Mouse (Mus musculus) heart, postnatal 25 days (tissue): ENCODE results near the gene Fam221b. TPM values are rescaled to one million over a fixed set of nuclear protein-coding genes. Genes with fewer than 3 reads are reported as not detected.

ENCODE experiments used
- DNase-seq: peaks from one replicate; pipeline ENCODE4 v3.0.0; 2022; ENCODE audit warnings: low spot score
- intact Hi-C: fragments of 180-260 bp; cut with DNase I; formaldehyde crosslinking; loops from one replicate; pipeline ENCODE4 v1.15.1; 2025
- total RNA-seq, 2 experiments: library from RNA; stranded (reverse); gene quantifications; 2 replicates each; pipeline ENCODE4 v1.2.3; 2021

Fam221b gene
- total RNA-seq = under 1 TPM; 0.20 to 0.26 TPM

- intact Hi-C loops = no loop called here
Observed at GRCm38 (mm10) chr4:43668782-43669427, at the start of gene Fam221b, which contains the start of gene Tmem8b. TSS of gene Fam221b (minus strand) at chr4:43669145. TSS of gene Tmem8b (plus strand) at chr4:43668971.

GRCm38 (mm10) chr4:43713652-43714219, 44.8 kb upstream of the Fam221b start:
- intact Hi-C loops = loop anchor here (5.0 kb wide), 2 partner anchors 181 to 276 kb away; no protein-coding TSS in a partner anchor
- no peak for DNase-seq

More at GRCm38 (mm10) chr4:43668782-43669427, at the start of gene Fam221b, which contains the start of gene Tmem8b:
- peak; percentile 84 for DNase-seq

- DNase-seq = peak; percentile 33
- intact Hi-C loops = loop anchor here (1.0 to 5.0 kb wide), 4 partner anchors 40 to 275 kb away; no protein-coding TSS in a partner anchor
Observed at GRCm38 (mm10) chr4:43711821-43712220, 42.9 kb upstream of the Fam221b start.

- intact Hi-C loops = loop anchor here (5.0 kb wide), 2 partner anchors 178 to 273 kb away; no protein-coding TSS in a partner anchor
- DNase-seq = no peak
Observed at GRCm38 (mm10) chr4:43709869-43710268, 40.9 kb upstream of the Fam221b start, which contains the start of gene Olfr71. TSS of gene Olfr71 (minus strand) at chr4:43710255.

GRCm38 (mm10) chr4:43705991-43706390, 37.0 kb upstream of the Fam221b start:
- intact Hi-C loops = no loop called here

GRCm38 (mm10) chr4:43703851-43704250, 34.9 kb upstream of the Fam221b start:
- intact Hi-C loops = no loop called here
- DNase-seq = no peak

More at GRCm38 (mm10) chr4:43705991-43706390, 37.0 kb upstream of the Fam221b start:
- no peak for DNase-seq

- DNase-seq = no peak
- intact Hi-C loops = no loop called here
Observed at GRCm38 (mm10) chr4:43703439-43703838, 34.5 kb upstream of the Fam221b start.

GRCm38 (mm10) chr4:43700707-43701106, 31.8 kb upstream of the Fam221b start, which contains the start of gene Olfr70:
TSS of gene Olfr70 (minus strand) at chr4:43700807.
- intact Hi-C loops = no loop called here
- DNase-seq = no peak

- no peak for DNase-seq
- intact Hi-C loops = no loop called here
Observed at GRCm38 (mm10) chr4:43696561-43696960, 27.6 kb upstream of the Fam221b start.

GRCm38 (mm10) chr4:43695249-43695671, 26.3 kb upstream of the Fam221b start:
- DNase-seq = peak; percentile 61
- intact Hi-C loops = no loop called here

GRCm38 (mm10) chr4:43694439-43695248, 25.7 kb upstream of the Fam221b start:
- intact Hi-C loops = no loop called here
- DNase-seq = no peak

- peak; percentile 49 for DNase-seq
- intact Hi-C loops = no loop called here
Observed at GRCm38 (mm10) chr4:43693806-43694241, 24.9 kb upstream of the Fam221b start.

GRCm38 (mm10) chr4:43691026-43691425, 22.1 kb upstream of the Fam221b start:
- DNase-seq = no peak
- intact Hi-C loops = no loop called here

- no peak for DNase-seq
- intact Hi-C loops = no loop called here
Observed at GRCm38 (mm10) chr4:43690021-43690420, 21.1 kb upstream of the Fam221b start.

- DNase-seq = no peak
- intact Hi-C loops = no loop called here
Observed at GRCm38 (mm10) chr4:43679416-43680043, 10.6 kb upstream of the Fam221b start.

- no peak for DNase-seq
- intact Hi-C loops = no loop called here
Observed at GRCm38 (mm10) chr4:43678541-43678940, 9.6 kb upstream of the Fam221b start.

GRCm38 (mm10) chr4:43675608-43676007, 6.7 kb upstream of the Fam221b start:
- no peak for DNase-seq
- intact Hi-C loops = no loop called here

- intact Hi-C loops = no loop called here
Observed at GRCm38 (mm10) chr4:43674974-43675373, 6.0 kb upstream of the Fam221b start.

GRCm38 (mm10) chr4:43673703-43674102, 4.8 kb upstream of the Fam221b start:
- no peak for DNase-seq
- intact Hi-C loops = no loop called here

More at GRCm38 (mm10) chr4:43674974-43675373, 6.0 kb upstream of the Fam221b start:
- DNase-seq = no peak

- intact Hi-C loops = loop anchor here (1.0 kb wide), 1 partner anchor 40 kb away; no protein-coding TSS in a partner anchor
- peak; percentile 58 for DNase-seq
Observed at GRCm38 (mm10) chr4:43672070-43672469, 3.1 kb upstream of the Fam221b start.
